8 mouse cellular contexts compared by ENCODE assay signal in the genomic region with DNA sequence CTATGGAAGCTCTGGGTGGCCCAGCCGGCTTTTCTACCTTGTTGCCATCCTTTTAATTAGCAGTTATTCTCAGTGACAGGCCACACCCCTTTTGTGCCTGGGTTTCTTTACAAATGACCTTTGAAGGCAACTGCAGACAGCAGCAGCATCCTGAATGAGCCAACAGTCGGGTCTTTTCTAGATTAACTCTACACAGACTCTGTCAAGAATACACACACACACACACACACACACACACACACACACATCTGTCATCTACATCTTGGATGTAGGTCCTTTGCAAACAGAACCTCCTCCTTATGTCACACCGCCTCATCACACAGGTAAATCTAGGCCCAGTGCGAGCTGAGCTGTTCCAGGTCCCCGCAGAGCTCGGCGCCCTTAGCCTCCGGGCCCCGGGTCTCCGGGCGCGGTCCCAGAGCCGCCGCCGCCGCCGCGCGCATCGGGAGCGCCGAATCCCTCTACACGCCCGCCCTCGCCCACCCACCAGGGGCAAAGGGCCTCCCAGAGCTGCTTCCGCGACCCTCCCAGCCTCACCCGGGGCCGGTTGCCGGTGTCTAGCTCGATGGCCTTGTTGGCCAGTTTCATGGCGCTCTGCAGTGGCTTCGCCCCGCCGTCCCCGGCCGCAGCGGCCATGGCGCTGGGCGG. TPM values are rescaled to one million over a fixed set of nuclear protein-coding genes. Genes with fewer than 3 reads are reported as not detected.
DNase-seq lines count a peak whose midpoint lies in the region; ATAC-seq and TF ChIP-seq lines count a peak whose summit lies in the region.

No protein-coding gene starts in this region.

- H3K27ac ChIP-seq in heart, embryonic 14.5 days (replicated peaks in 1 of 2; ENCODE audit: control insufficient read depth in 1 of 2, insufficient read depth in 1 of 2, low read depth in 2 of 2, low read length in 2 of 2), result peak overlapping the region; percentile 78 to 86
- peak overlapping the region; percentile 87 for H3K27ac ChIP-seq in embryonic facial prominence, embryonic 15.5 days (replicated peaks)
- H3K27ac ChIP-seq in neural tube, embryonic 13.5 days (replicated peaks), result peak overlapping the region; percentile 93

- WGBS in heart, embryonic 14.5 days, result under 1% methylated on average over 37 of the region's 40 CpGs
- under 1% methylated on average over 40 of the region's 40 CpGs for WGBS in embryonic facial prominence, embryonic 15.5 days
- WGBS in neural tube, embryonic 13.5 days, result 1% methylated on average over 39 of the region's 40 CpGs

- H3K36me3 ChIP-seq in heart, embryonic 14.5 days (ENCODE audit: control insufficient read depth, insufficient read depth, low read length), result peaks cover 66% of the 10 kb centered on the region
- H3K36me3 ChIP-seq in G1E (replicated peaks), result peaks cover 72% of the 10 kb centered on the region
- peaks cover 51% of the 10 kb centered on the region for H3K36me3 ChIP-seq in embryonic facial prominence, embryonic 15.5 days
- H3K36me3 ChIP-seq in neural tube, embryonic 13.5 days, result peaks cover 67% of the 10 kb centered on the region

- DNase-seq in heart, postnatal 4 days, result no peak
- DNase-seq in G1E (ENCODE audit: low spot score), result peak; percentile 47
- peak; percentile 45 to 48 for DNase-seq in kidney, postnatal 36 days
- DNase-seq in left cerebral cortex, postnatal 36 days (ENCODE audit: low spot score in 2 of 2), result no peak
- DNase-seq in urinary bladder, postnatal 36 days (ENCODE audit: low spot score in 2 of 2), result no peak

- no peaks in the 10 kb centered on the region for H3K9me3 ChIP-seq in heart, embryonic 14.5 days (ENCODE audit: control insufficient read depth, low read length)
- H3K9me3 ChIP-seq in G1E (replicated peaks), result no peaks in the 10 kb centered on the region
- H3K9me3 ChIP-seq in embryonic facial prominence, embryonic 15.5 days (replicated peaks), result no peaks in the 10 kb centered on the region
- no peaks in the 10 kb centered on the region for H3K9me3 ChIP-seq in neural tube, embryonic 13.5 days

- H3K4me2 ChIP-seq in heart, embryonic 14.5 days (ENCODE audit: low read length), result peak overlapping the region; percentile 90
- H3K4me2 ChIP-seq in embryonic facial prominence, embryonic 15.5 days (replicated peaks), result peak overlapping the region; percentile 78
- H3K4me2 ChIP-seq in neural tube, embryonic 13.5 days, result peak overlapping the region; percentile 96

- no peak for TF ChIP-seq CTCF in G1E (IDR thresholded peaks at IDR 0.05; ENCODE audit: low read depth, low read length)

- peak overlapping the region; percentile 96 for H3K9ac ChIP-seq in heart, embryonic 14.5 days (ENCODE audit: low read length)
- H3K9ac ChIP-seq in embryonic facial prominence, embryonic 15.5 days, result peak overlapping the region; percentile 99
- H3K9ac ChIP-seq in neural tube, embryonic 13.5 days, result peak overlapping the region; percentile 99

- peak; percentile 29 for ATAC-seq in heart, embryonic 14.5 days (ENCODE audit: insufficient number of reproducible peaks, insufficient read depth, low FRiP score, low read depth)
- ATAC-seq in G1E (ENCODE audit: extremely low read depth, insufficient number of reproducible peaks, low FRiP score, poor library complexity, severe bottlenecking), result no peak
- peak; percentile 24 for ATAC-seq in embryonic facial prominence, embryonic 15.5 days (ENCODE audit: insufficient number of reproducible peaks, low FRiP score, low TSS enrichment, low read depth)
- ATAC-seq in neural tube, embryonic 13.5 days (ENCODE audit: low read depth), result peak; percentile 58

- H3K27me3 ChIP-seq in heart, embryonic 14.5 days (ENCODE audit: control insufficient read depth, insufficient read depth, low read length), result no peaks in the 10 kb centered on the region
- no peaks in the 10 kb centered on the region for H3K27me3 ChIP-seq in G1E (ENCODE audit: insufficient read depth, low read length)
- no peaks in the 10 kb centered on the region for H3K27me3 ChIP-seq in embryonic facial prominence, embryonic 15.5 days
- no peaks in the 10 kb centered on the region for H3K27me3 ChIP-seq in neural tube, embryonic 13.5 days

- intact Hi-C loops in left cerebral cortex, postnatal 36 days (cut with DNase I), result no loop called here

- H3K4me3 ChIP-seq in heart, embryonic 14.5 days (ENCODE audit: control insufficient read depth in 1 of 2, insufficient read depth in 1 of 2, low read depth in 1 of 2, low read length in 2 of 2), result peak overlapping the region; percentile 75 to 87
- peak overlapping the region; percentile 88 for H3K4me3 ChIP-seq in G1E (ENCODE audit: low read depth, low read length)
- peak overlapping the region; percentile 94 for H3K4me3 ChIP-seq in embryonic facial prominence, embryonic 15.5 days (replicated peaks)
- H3K4me3 ChIP-seq in neural tube, embryonic 13.5 days, result peak overlapping the region; percentile 98

- peaks cover 9 to 21% of the 10 kb centered on the region in 2 experiments for H3K4me1 ChIP-seq in heart, embryonic 14.5 days (ENCODE audit: control insufficient read depth in 2 of 2, insufficient read depth in 2 of 2, low read length in 2 of 2)
- H3K4me1 ChIP-seq in G1E (ENCODE audit: insufficient read depth, low read depth, low read length), result peaks cover 39% of the 10 kb centered on the region
- H3K4me1 ChIP-seq in embryonic facial prominence, embryonic 15.5 days, result peaks cover 36% of the 10 kb centered on the region
- peaks cover 41% of the 10 kb centered on the region for H3K4me1 ChIP-seq in neural tube, embryonic 13.5 days (replicated peaks)

RNA-seq across cellular contexts. Expression of a gene that starts 0.4 kb away (rescaled TPM):
- polyA plus RNA-seq in heart, embryonic 14.5 days (2014; fragmentation: Nextera tagmentation; extraction: Ambion mirVana), result 13.0 and 15.5 TPM in 2 replicates
- 10 to 100 TPM; 14.4 to 14.8 TPM for total RNA-seq in heart, postnatal 4 days (2021)
- 6.6 and 15.0 TPM in 2 replicates for total RNA-seq in G1E (2014; fragmentation: Nextera tagmentation)
- 8.6 and 11.5 TPM in 2 replicates for total RNA-seq in G1E (2017)
- 6.8 and 7.1 TPM in 2 replicates for polyA plus RNA-seq in G1E (2012)
- polyA plus RNA-seq in embryonic facial prominence, embryonic 15.5 days (2015; fragmentation: Nextera tagmentation; extraction: Ambion mirVana), result 26.3 and 28.7 TPM in 2 replicates
- polyA plus RNA-seq in neural tube, embryonic 13.5 days (2015; fragmentation: Nextera tagmentation; extraction: Ambion mirVana), result 22.1 and 24.1 TPM in 2 replicates
- total RNA-seq in left cerebral cortex, postnatal 36 days (2021), result 10 to 100 TPM; 19.2 to 24.8 TPM

RNA-seq across cellular contexts. Expression of a gene that starts 0.6 kb away (rescaled TPM):
- polyA plus RNA-seq in heart, embryonic 14.5 days (2014; fragmentation: Nextera tagmentation; extraction: Ambion mirVana), result 20.5 and 21.1 TPM in 2 replicates
- total RNA-seq in heart, postnatal 4 days (2021), result 10 to 100 TPM; 26.4 to 27.3 TPM
- total RNA-seq in G1E (2014; fragmentation: Nextera tagmentation) (10.5 and 11.1 TPM in 2 replicates), G1E (2017) (6.9 and 8.7 TPM in 2 replicates)
- polyA plus RNA-seq in G1E (2012), result 69.5 and 89.2 TPM in 2 replicates
- 28.0 and 31.4 TPM in 2 replicates for polyA plus RNA-seq in embryonic facial prominence, embryonic 15.5 days (2015; fragmentation: Nextera tagmentation; extraction: Ambion mirVana)
- 49.2 and 50.0 TPM in 2 replicates for polyA plus RNA-seq in neural tube, embryonic 13.5 days (2015; fragmentation: Nextera tagmentation; extraction: Ambion mirVana)
- total RNA-seq in left cerebral cortex, postnatal 36 days (2021), result 10 to 100 TPM; 56.1 to 67.6 TPM

RNA-seq across cellular contexts. Expression of a gene that starts 17.5 kb away (rescaled TPM):
- 1.9 and 2.8 TPM in 2 replicates for polyA plus RNA-seq in heart, embryonic 14.5 days (2014; fragmentation: Nextera tagmentation; extraction: Ambion mirVana)
- total RNA-seq in heart, postnatal 4 days (2021), result 1 to 10 TPM; 3.7 to 4.2 TPM
- total RNA-seq in G1E (2014; fragmentation: Nextera tagmentation), result 3.4 and 6.8 TPM in 2 replicates
- 2.2 and 3.7 TPM in 2 replicates for total RNA-seq in G1E (2017)
- polyA plus RNA-seq in G1E (2012), result 5.2 and 5.7 TPM in 2 replicates
- polyA plus RNA-seq in embryonic facial prominence, embryonic 15.5 days (2015; fragmentation: Nextera tagmentation; extraction: Ambion mirVana), result 5.7 and 6.8 TPM in 2 replicates
- polyA plus RNA-seq in neural tube, embryonic 13.5 days (2015; fragmentation: Nextera tagmentation; extraction: Ambion mirVana), result 4.4 and 4.8 TPM in 2 replicates
- 10 to 100 TPM; 86.7 to 88.8 TPM for total RNA-seq in left cerebral cortex, postnatal 36 days (2021)

RNA-seq across cellular contexts. Expression of a gene that starts 28.9 kb away (rescaled TPM):
- polyA plus RNA-seq in heart, embryonic 14.5 days (2014; fragmentation: Nextera tagmentation; extraction: Ambion mirVana), result 17.1 and 20.7 TPM in 2 replicates
- total RNA-seq in heart, postnatal 4 days (2021), result 10 to 100 TPM; 33.6 to 38.4 TPM
- 22.2 and 22.3 TPM in 2 replicates for total RNA-seq in G1E (2014; fragmentation: Nextera tagmentation)
- total RNA-seq in G1E (2017), result 25.5 and 29.3 TPM in 2 replicates
- 56.3 and 64.2 TPM in 2 replicates for polyA plus RNA-seq in G1E (2012)
- 36.2 and 38.3 TPM in 2 replicates for polyA plus RNA-seq in embryonic facial prominence, embryonic 15.5 days (2015; fragmentation: Nextera tagmentation; extraction: Ambion mirVana)
- 37.2 and 42.4 TPM in 2 replicates for polyA plus RNA-seq in neural tube, embryonic 13.5 days (2015; fragmentation: Nextera tagmentation; extraction: Ambion mirVana)
- 100 to 1,000 TPM in 1 of 2 experiments, 10 to 100 TPM in 1; 76.8 to 101 TPM for total RNA-seq in left cerebral cortex, postnatal 36 days (2021)

RNA-seq across cellular contexts. Expression of a gene that starts 40.9 kb away (rescaled TPM):
- 3.7 TPM in 2 replicates for polyA plus RNA-seq in heart, embryonic 14.5 days (2014; fragmentation: Nextera tagmentation; extraction: Ambion mirVana)
- 10 to 100 TPM; 20.9 to 22.2 TPM for total RNA-seq in heart, postnatal 4 days (2021)
- 0.30 and 3.5 TPM in 2 replicates for total RNA-seq in G1E (2014; fragmentation: Nextera tagmentation)
- 1.1 and 1.2 TPM in 2 replicates for total RNA-seq in G1E (2017)
- polyA plus RNA-seq in G1E (2012), result 0.09 and 0.13 TPM in 2 replicates
- polyA plus RNA-seq in embryonic facial prominence, embryonic 15.5 days (2015; fragmentation: Nextera tagmentation; extraction: Ambion mirVana), result 6.9 and 9.8 TPM in 2 replicates
- 7.6 and 7.7 TPM in 2 replicates for polyA plus RNA-seq in neural tube, embryonic 13.5 days (2015; fragmentation: Nextera tagmentation; extraction: Ambion mirVana)
- 1 to 10 TPM; 6.4 to 7.5 TPM for total RNA-seq in left cerebral cortex, postnatal 36 days (2021)

Comparison
In these comparisons a context has a peak if more than half of its experiments do, and no peak if none do; other contexts are left out.
1. DNase-seq: peak in G1E (single experiment) and kidney, postnatal 36 days (2 of 2); none in heart, postnatal 4 days (single experiment), left cerebral cortex, postnatal 36 days (0 of 2) and urinary bladder, postnatal 36 days (0 of 2).
2. Peak in every context shown above with its lines, with median percentiles within 50 percentile points of each other: H3K27ac ChIP-seq, H3K4me2 ChIP-seq, H3K4me3 ChIP-seq and H3K9ac ChIP-seq.